Mouse (Mus musculus): ENCODE data around the gene Papss1.

GRCm38 (mm10) chr3:131689949-131690348, 125.4 kb downstream of the Papss1 start:
- no peak for TF ChIP-seq CTCF (conservative IDR thresholded peaks at IDR 0.05; ENCODE audit: insufficient read depth, insufficient read length, low read depth, low read length)
- TF ChIP-seq POLR2A (IDR thresholded peaks at IDR 0.05; ENCODE audit: low read depth, low read length) = no peak
